Mouse (Mus musculus) erythroblast, embryonic 14.5 days (primary cell): ENCODE measurements at regions not wholly inside any gene's neighbourhood (a gene's known extent, or its start where the extent isn't known, plus 50 kb on each side); places are given as distances from the start of the nearest gene placed in this dataset.

Source experiments
- GATA1 ChIP-seq: IDR thresholded peaks from 2 replicates; pipeline ENCODE4 v1.6.1; 2012; ENCODE audit warnings: low read length, inconsistent platforms, mixed read lengths
- TAL1 ChIP-seq: IDR thresholded peaks from 3 replicates; pipeline ENCODE4 v1.6.1; 2012; ENCODE audit warnings: low read length, inconsistent platforms, mixed read lengths

GRCm38 (mm10) chr6:117577539-117578521 is 263.1 kb upstream of the Zfp637 start:
- TF ChIP-seq TAL1 = no peak
- no peak for TF ChIP-seq GATA1
